Mouse (Mus musculus) lung, embryonic 14.5 days (tissue): ENCODE data around the gene Kcnma1. TPM values are rescaled to one million over a fixed set of nuclear protein-coding genes. Genes with fewer than 3 reads are reported as not detected.
A peak's percentile ranks its signal among the peaks of the same experiment; 100 is the strongest.

Experiments
- ATAC-seq: fragments of 200-750 bp; cut with Nextera tagmentation; 2 replicates; pipeline ENCODE4 v1.8.0; 2017; ENCODE audit warnings: mild to moderate bottlenecking, moderate TSS enrichment, moderate library complexity; ENCODE audit not compliant: insufficient read depth
- DNase-seq: peaks from one replicate; pipeline ENCODE4 v3.0.0-alpha.2; 2015
- H3K27ac ChIP-seq: fragments of 300-500 bp; sonication (generic); 2 replicates; pipeline ENCODE4 v1.5.1; 2014; ENCODE audit warnings: low read depth, mild to moderate bottlenecking, moderate library complexity
- H3K27me3 ChIP-seq: fragments of 300-500 bp; sonication (generic); 2 replicates; pipeline ENCODE4 v1.6.1; 2014; ENCODE audit warnings: low read length, control low read depth; ENCODE audit not compliant: insufficient read depth
- H3K36me3 ChIP-seq: fragments of 300-500 bp; sonication (generic); 2 replicates; pipeline ENCODE4 v1.6.1; 2014; ENCODE audit warnings: control low read depth; ENCODE audit not compliant: insufficient read depth
- H3K4me1 ChIP-seq: fragments of 300-500 bp; sonication (generic); 2 replicates; pipeline ENCODE4 v1.6.1; 2014; ENCODE audit warnings: antibody characterized with exemption, control low read depth; ENCODE audit not compliant: insufficient read depth
- H3K4me2 ChIP-seq: fragments of 300-500 bp; sonication (generic); 2 replicates; pipeline ENCODE4 v1.6.1; 2014; ENCODE audit warnings: mild to moderate bottlenecking
- H3K4me3 ChIP-seq: fragments of 300-500 bp; sonication (generic); 2 replicates; pipeline ENCODE4 v1.5.1; 2014; ENCODE audit warnings: low read depth, low read length
- H3K9ac ChIP-seq: fragments of 300-500 bp; sonication (generic); 2 replicates; pipeline ENCODE4 v1.6.1; 2014
- H3K9me3 ChIP-seq: fragments of 300-500 bp; sonication (generic); 2 replicates; pipeline ENCODE4 v1.6.1; 2016; ENCODE audit warnings: low read depth, low read length, control low read depth
- CTCF ChIP-seq: IDR thresholded peaks from 2 replicates; pipeline ENCODE4 v1.5.1; 2016; ENCODE audit warnings: antibody characterized with exemption, low read depth
- WGBS: fragments of 180-500 bp; shearing (Covaris S2); extraction: QIAGEN DNeasy Blood & Tissue Kit; methylation state at CpG from one replicate; pipeline ENCODE4 v1.1.7; 2014; 5-methylcytosine and 5-hydroxymethylcytosine counted together
- polyA plus RNA-seq: library from polyadenylated mRNA; unstranded; fragments of >200 nt; fragmentation: Nextera tagmentation; extraction: Ambion mirVana; gene quantifications from 2 replicates; pipeline ENCODE4 v1.2.1, GENCODE M21; 2014

Gene Kcnma1
- polyA plus RNA-seq, 1 experiment from 2014 or later, result 1.5 TPM

DNA sequence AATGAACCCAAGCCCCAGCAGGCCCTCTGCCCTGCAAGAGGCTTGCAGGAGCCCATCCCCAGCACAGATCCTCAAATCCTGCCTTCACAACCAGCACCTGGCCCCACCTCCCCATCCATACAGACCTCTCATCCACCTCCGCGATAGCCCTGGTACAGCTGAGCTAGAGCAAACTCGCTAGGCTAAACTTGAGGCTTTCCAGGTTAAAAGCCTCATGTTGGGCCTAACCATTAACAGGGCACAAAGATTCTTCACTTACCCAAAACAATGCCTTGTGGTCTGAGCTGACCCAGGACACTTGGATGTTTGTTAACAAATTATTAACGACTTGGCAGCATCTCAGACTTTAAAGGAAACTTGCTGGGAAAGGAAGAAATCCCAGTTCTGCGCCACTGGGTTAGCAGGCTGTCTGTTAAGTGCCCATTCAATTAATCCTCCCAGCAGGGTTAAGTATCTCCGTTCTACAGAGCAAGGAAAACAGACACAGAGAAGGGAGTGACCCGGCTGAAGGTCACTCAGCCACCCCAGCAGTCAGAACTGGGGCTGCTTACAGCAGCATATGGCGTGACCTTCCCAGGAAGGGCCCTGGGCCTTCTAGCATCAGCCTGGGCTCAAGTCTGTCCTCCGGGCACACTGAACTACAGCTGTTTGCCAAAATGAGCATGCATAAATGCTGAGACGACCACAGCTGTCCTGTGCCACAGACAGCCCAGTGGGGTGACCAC is 178.7 kb downstream of the Kcnma1 start:
- H3K27me3 ChIP-seq, result no peaks in the 10 kb centered on the region
- H3K9me3 ChIP-seq, result no peaks in the 10 kb centered on the region
- H3K27ac ChIP-seq, result no peak overlapping the region
- H3K9ac ChIP-seq, result no peak overlapping the region
- H3K4me3 ChIP-seq, result no peak overlapping the region
- ATAC-seq (peak; percentile 70; the same call in 1 of the 2 replicates), DNase-seq (peak; percentile 59)
- no peak for TF ChIP-seq CTCF
- no peak overlapping the region for H3K4me2 ChIP-seq
- H3K4me1 ChIP-seq, result no peaks in the 10 kb centered on the region
- H3K36me3 ChIP-seq, result no peaks in the 10 kb centered on the region
- 32% methylated on average over 10 of the region's 10 CpGs for WGBS

DNA sequence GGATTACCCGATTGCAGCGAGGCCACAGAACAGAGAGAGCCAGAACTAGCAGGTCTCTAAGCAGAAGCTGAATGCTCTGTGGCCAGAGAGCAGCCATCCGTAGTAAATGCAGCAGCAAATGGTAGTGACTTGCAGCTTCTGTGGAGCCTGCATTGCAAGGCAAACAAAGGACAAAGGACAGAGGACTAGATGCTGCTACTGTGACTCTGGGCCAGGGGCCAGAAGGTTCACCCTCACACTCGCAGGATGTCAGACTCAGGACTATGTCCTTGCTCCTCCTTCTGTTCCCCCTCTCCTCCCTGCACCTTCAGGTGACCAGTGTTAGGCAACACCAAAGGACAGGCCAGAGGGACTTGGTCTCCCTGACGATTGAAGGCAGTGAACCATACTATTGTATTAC is 183.0 kb downstream of the Kcnma1 start:
- ATAC-seq, result no peak

DNA sequence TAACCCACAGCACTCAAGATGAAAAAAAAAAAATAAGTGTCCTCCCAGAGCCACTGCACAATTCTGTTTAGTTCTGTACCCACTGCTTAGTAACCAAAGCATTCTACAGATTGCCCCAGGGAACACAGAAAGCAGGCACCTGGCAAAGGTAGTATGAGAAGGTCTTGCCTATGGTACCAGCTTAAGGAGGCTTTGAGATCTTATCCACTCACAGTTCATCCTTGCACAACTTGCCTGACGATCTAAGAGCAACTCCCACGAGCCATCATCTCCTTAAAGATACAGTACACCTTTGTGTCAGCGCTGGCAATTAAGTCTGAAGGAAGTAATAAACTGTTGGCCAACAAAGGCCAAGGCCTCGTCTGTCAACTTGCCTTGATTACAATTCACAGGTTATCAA is 184.0 kb downstream of the Kcnma1 start:
- H3K4me3 ChIP-seq, result no peak overlapping the region
- no peak for ATAC-seq
- H3K4me2 ChIP-seq, result no peak overlapping the region
- no peaks in the 10 kb centered on the region for H3K4me1 ChIP-seq
- no peak overlapping the region for H3K9ac ChIP-seq
- TF ChIP-seq CTCF, result no peak
- no peaks in the 10 kb centered on the region for H3K36me3 ChIP-seq
- no peak overlapping the region for H3K27ac ChIP-seq
- 31% methylated on average over 4 of the region's 4 CpGs for WGBS
- no peak for DNase-seq
- no peaks in the 10 kb centered on the region for H3K27me3 ChIP-seq
- H3K9me3 ChIP-seq, result no peaks in the 10 kb centered on the region

More for the DNA sequence above, 183.0 kb downstream of the Kcnma1 start:
- DNase-seq, result no peak
- no peak overlapping the region for H3K4me2 ChIP-seq
- H3K4me1 ChIP-seq, result no peaks in the 10 kb centered on the region
- H3K27me3 ChIP-seq, result no peaks in the 10 kb centered on the region
- no peak overlapping the region for H3K9ac ChIP-seq
- no peak overlapping the region for H3K27ac ChIP-seq
- H3K4me3 ChIP-seq, result no peak overlapping the region
- H3K9me3 ChIP-seq, result no peaks in the 10 kb centered on the region
- WGBS, result 55% methylated on average over 5 of the region's 5 CpGs
- H3K36me3 ChIP-seq, result no peaks in the 10 kb centered on the region
- TF ChIP-seq CTCF, result no peak

DNA sequence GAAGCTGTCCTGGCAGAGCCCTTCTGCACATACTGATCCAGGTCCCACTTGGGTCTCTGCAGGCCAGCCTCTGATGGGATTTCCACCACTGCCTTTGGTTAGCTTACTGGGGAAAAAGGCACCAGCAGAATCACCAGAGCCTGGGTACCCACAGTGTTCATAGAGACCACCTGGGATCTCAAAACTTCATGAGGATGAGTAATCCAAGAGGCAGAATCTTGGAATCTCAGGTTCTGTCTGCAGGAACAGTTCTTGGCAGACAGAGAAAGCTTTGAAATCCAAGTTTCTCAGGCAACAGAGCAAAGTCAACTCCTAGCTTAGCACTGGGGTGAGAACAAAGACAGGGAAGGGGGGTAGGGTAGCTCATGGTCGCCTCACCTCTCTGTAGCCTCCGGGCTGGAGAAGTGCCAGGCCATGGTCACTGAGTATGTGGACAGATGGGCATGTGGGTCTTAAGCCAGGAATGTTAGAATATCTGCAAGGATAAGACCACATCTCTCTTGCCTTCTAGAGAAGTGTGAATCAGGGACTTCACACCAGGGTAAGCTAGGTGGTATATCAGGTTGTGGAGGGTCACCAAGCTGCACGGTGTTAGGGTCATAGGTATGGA is 185.5 kb downstream of the Kcnma1 start:
- Histone ChIP-seq H3K9ac (no peak overlapping the region), H3K4me1 (no peaks in the 10 kb centered on the region), H3K36me3 (no peaks in the 10 kb centered on the region), H3K27me3 (no peaks in the 10 kb centered on the region), H3K27ac (no peak overlapping the region), H3K9me3 (no peaks in the 10 kb centered on the region), H3K4me3 (no peak overlapping the region), H3K4me2 (no peak overlapping the region)
- 89% methylated on average over 3 of the region's 3 CpGs for WGBS
- ATAC-seq (no peak), DNase-seq (no peak)
- no peak for TF ChIP-seq CTCF

DNA sequence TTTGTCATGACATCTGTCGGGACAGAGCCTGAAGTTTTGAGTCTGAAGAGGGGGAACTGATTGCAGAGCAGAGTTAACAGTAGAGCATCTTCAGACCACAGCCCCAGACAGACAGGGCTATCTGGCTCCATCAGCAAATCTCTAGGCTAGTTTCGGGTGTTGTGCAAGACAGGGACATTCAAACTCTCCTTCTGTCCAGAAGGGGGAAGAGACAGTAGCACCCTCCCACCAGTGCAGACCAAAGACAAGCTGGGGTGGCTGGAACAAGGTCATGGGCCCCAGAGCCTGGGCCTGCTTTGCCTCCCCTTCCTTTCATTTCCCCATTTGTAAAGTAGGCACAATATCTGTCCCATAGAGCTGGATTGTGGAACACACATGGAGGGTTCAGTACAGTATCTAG is 189.4 kb downstream of the Kcnma1 start:
- DNase-seq (no peak), ATAC-seq (no peak)
- Histone ChIP-seq H3K4me2 (no peak overlapping the region), H3K9ac (no peak overlapping the region), H3K4me3 (no peak overlapping the region), H3K36me3 (no peaks in the 10 kb centered on the region), H3K27me3 (no peaks in the 10 kb centered on the region), H3K9me3 (no peaks in the 10 kb centered on the region), H3K4me1 (no peaks in the 10 kb centered on the region), H3K27ac (no peak overlapping the region)
- 63% methylated on average over 2 of the region's 2 CpGs for whole genome bisulfite sequencing
- no peak for TF ChIP-seq CTCF

DNA sequence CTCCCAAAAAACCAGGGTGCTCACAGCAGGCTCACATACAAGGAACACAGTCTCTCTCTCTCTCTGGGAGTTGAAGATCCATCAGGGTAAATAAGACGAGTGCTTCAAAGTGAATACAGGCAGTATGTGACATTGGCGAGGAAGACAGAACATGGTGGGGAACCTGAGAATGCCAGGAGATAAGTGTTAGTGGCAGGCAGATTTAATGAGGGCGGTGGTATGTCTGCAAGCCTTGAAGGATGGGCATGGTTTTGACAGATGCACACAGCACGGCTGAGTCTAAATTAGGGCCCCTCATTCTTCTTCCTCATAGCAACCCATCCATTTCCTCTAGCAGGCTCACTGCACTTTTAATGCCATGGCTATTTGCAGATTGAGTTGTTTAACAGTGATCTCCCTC is 190.0 kb downstream of the Kcnma1 start:
- Histone ChIP-seq H3K36me3 (no peaks in the 10 kb centered on the region), H3K4me3 (no peak overlapping the region), H3K9me3 (no peaks in the 10 kb centered on the region), H3K4me1 (no peaks in the 10 kb centered on the region), H3K27me3 (no peaks in the 10 kb centered on the region), H3K4me2 (no peak overlapping the region), H3K9ac (no peak overlapping the region), H3K27ac (no peak overlapping the region)
- ATAC-seq, result no peak
- no peak for DNase-seq
- no peak for TF ChIP-seq CTCF
- WGBS, result 41% methylated on average over 4 of the region's 4 CpGs

DNA sequence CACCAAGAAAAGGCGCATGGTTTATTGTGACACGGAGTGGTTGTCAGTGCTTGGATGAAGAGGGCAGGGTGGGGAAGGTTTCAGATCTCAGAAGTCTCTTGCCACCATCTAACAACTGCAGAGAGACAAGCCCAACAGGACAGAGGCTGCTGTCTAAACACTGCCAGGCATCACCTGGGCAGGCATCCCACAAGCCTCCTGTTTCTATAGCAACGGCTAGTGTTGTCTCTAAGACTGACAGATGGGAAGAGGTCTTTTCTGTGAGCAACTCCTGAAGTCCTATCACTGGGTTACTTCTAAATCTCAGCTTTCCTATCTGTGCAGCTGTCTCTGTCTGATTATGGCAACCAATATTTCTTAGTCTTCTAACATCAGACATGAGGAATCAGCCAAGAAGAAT is 196.7 kb downstream of the Kcnma1 start:
- H3K4me1 ChIP-seq, result no peaks in the 10 kb centered on the region
- H3K4me2 ChIP-seq, result no peak overlapping the region
- no peaks in the 10 kb centered on the region for H3K9me3 ChIP-seq
- DNase-seq, result no peak
- no peak overlapping the region for H3K27ac ChIP-seq
- H3K4me3 ChIP-seq, result no peak overlapping the region
- no peak for ATAC-seq
- TF ChIP-seq CTCF, result no peak
- WGBS, result 84% methylated on average over 3 of the region's 3 CpGs
- no peak overlapping the region for H3K9ac ChIP-seq
- H3K36me3 ChIP-seq, result no peaks in the 10 kb centered on the region
- H3K27me3 ChIP-seq, result no peaks in the 10 kb centered on the region
